Mouse (Mus musculus) lung, adult 18-20 months (tissue): ENCODE data around the gene Ncapd2.

Experiments
- DNase-seq, 2 experiments: peaks; one replicate each; pipeline ENCODE4 v3.0.0; 2022; ENCODE audit warnings: mixed read lengths in 2 of 2

The Ncapd2 gene

DNA sequence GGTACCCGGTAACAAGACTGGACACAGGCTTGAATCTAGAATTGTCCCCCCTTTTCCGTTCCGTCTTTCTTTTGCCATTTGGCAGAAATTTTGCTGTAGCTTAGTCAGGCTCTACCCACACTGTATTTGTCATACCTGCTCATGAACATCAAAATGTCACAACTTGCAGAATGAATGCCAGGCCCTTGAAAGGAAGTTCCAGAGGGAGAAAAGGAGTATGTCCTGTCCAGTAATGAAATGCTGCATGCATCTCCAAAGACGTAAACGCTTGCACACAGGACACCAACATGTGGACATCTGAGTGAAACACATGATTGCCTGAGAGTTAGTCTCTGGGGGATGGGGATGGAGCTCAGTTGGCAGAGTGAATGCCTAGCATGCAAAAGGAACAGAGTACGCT lies 22.2 kb upstream of the Ncapd2 start:
- DNase-seq = no peak

DNA sequence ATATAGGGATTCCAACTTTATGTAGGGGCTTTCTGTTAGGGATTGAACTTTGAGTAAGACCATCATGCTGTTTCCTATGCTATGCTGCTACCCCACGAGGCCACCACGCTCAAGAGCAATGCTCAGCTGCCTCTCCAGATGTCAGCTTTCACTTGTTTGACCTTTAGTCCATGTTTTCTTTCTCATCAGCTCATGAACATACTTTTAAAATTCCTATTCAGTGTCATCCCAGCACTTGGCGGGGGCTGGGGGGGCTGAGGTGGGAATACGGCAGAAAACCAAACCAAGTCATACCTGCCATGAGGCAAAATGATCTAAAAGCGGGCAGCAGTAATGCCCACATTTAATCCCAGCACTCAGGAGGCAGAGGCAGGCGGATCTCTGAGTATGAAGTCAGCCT lies 21.6 kb upstream of the Ncapd2 start:
- DNase-seq = no peak

DNA sequence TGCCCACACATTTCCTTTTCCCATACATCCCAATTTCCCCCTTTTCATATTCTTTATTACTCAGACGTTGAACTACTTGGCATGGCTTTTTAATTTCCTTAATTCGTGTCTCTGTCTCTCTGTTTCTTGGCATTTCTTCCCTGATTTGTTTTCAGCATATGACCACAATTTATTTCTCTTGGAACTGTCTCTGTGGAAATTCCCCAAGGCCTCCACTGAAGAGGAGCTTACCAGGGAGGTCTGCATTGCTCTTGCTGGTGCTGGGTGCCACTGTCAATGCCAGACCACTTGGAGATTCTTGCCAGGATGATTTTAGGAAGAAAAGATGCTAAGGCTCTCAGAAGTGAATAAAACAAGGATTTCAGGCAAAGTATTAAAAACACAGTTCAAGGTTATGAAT lies 21.1 kb upstream of the Ncapd2 start:
- DNase-seq = no peak

DNA sequence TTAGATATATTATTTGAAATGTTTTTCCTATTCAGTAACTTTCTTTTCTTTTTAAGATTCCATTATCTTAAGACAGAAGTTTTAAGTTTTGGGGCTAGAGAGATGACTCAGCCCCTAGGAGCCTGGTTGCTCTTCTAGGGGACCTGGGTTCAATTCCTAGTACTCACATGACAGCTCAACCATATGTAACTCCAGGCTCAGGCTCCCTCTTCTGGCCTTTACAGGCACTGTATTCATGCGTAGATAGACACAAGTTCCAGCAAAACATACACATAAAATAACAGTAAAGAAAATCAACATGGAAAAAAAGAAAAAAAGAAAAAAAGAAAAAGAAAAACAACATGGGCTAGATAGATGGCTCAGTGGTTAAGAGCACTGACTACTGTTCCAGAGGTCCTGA lies 18.9 kb upstream of the Ncapd2 start:
- DNase-seq = no peak

DNA sequence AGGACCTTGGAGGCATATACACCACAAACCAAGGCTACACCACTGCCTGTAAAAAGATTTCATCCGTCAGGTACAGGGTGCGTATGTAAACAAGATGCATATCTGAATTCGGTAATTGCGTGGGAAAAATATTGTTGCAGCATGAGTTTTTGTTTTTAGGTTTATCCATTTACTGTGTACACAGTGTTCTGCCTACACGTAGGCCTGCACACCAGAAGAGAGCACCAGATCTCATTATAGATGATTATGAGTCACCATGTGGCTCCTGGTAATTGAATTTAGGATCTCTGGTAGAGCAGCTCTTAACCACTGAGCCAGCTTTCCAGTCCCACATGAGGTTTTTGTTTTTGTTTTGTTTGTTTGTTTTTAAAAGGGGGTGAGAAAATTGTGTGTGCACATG lies 5.7 kb upstream of the Ncapd2 start:
- no peak for DNase-seq

DNA sequence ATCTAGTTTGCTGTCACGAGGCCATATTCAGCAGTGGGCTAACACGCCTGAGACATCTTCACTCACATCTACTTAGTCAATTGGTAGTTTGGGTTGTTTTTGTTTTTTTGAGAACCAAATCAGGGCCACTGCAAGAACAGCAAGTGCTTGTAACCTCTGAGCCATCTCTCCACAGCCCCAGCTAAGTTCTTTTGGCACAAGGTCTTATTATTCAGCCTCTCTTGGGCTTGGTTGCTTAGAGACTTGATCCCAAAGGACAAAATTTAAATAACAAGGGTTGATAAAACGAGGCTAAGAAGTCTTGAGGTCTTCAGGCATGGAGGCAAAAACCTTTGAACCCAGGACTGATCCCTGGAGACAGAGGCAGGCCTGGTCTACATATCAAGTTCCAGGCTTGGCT lies 4.8 kb upstream of the Ncapd2 start:
- no peak for DNase-seq

DNA sequence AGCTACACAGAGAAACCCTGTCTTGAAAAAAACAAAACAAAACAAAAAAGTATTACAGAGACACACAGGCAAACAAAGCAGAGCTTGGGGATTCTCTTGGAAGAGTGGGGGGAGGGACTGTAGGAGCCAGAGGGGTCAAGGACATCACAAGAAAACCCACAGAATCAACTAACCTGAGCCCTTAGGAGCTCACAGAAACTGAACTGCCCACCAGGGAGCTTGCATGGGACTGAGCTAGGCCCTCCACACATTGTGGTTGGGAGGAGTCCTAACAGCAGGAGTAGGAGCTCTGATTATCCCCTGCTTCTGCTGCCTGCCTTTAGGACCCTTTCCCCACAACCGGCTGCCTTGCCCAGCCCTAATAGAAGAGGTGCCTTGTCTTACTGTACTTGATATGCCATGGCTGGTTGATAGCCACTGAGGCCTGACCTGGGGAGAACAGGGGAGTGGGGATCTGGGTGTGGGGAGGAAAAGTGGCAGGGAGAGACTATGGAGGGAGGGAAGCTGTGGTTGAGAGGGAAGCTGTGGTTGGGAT lies 4.1 kb upstream of the Ncapd2 start:
- no peak for DNase-seq

DNA sequence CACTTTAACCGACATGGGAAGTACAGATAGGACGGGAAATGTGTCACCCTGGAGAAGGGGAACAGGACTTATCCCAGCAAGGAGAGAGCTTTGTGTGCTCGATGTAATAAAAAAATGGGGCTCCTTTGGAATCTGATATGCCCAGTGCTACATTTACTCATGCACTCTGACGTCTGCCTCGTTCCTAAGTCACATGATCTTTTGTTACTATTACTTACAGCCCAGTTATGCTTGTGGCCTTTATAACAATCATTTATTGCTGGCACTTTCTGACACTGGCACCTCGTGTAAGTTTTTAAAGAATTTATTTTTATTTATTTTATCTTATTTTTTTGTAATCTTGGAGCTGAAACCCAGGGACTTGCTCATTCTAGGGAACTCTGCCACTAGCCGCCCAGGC lies 1.9 kb upstream of the Ncapd2 start:
- no peak for DNase-seq

DNA sequence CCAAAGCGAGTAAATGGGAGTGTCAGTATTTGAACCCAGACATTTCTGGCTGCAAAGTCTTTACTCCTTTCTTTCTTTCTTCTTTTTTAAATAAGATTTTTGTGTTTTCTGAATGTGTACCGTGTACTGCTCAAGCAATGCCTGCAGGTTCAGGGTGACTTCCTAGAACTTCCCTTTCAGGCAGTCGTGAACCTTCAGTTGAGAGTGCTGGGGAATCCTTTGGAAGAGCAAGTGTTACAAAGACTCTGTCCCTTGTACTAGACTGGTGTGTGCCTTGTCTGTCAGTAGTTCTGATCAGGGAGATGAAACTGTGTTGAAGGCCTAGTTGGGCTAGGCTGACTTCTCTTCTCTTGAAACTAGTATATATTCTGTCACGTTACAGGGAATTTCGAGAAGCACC lies 1.3 kb upstream of the Ncapd2 start:
- no peak for DNase-seq

DNA sequence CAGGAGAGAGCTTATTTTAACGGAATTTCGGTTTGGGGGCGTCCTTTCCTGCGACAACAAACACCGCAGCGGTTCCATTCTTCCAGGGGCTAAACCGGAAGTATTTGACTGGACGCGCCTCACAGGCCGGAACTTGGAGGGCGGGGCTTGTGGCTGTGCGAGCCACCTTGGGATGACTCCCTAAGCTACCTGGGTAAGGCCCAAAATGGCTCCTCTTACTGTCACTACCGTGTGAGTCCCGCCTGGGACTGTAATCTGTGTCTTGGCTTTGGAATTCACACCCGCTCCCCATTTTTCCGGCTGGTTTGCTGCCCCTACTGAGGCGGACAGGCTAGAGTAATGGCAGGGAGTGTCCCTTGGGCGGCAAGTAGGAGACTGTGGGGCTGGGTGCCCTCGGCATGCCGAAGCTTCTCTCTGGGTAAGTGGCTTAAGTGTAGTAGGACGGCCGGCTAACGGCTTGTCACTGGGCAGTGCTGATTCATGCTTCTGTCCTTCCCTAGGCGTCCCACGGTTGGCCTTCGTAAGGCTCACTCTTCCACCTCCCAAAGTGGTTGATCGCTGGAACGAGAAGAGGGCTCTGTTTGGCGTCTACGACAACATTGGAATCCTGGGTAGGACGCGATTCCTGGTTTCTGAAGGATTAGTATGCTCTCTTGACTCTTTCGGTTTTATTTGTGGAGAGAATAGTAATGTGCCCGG lies 664 bp upstream of the Ncapd2 start:
- peak; percentile 92 to 95 for DNase-seq

DNA sequence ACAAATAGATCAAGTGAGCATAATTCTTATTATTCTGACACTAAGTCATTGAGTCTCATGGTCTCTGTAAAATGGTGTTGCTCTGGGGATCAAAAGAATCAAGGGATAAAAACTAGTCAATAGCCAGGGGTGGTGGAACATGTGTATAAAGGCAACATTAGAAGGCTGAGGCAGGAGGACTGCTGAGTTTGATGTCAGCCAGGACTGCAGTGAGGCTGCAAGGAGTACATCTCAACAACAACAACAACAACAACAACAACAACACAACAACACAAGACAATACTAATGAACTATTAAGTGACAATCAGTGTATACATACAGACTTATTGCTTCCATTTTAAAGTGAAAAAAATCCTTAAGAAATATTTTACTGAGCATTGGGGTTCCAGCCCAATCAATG lies 685 bp downstream of the Ncapd2 start:
- DNase-seq = no peak

DNA sequence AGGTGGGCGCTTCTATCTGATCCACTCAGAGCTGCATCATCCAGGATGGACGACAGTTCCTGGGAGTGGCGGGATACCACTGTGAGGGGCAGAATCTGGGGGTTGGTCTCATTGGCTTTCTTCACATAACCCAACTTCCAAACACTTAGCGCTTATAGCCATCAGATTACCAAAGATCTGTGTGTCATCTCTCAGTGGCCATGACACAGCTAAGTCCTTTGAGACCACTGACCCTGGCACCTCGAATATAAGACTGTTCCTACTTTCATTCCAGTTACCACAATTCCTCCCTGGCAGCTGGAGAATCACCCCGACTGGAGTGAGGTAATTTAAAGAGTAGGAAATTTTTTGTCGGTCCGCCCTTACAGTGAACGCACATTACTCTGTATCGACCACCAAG lies 5.3 kb downstream of the Ncapd2 start:
- no peak for DNase-seq

DNA sequence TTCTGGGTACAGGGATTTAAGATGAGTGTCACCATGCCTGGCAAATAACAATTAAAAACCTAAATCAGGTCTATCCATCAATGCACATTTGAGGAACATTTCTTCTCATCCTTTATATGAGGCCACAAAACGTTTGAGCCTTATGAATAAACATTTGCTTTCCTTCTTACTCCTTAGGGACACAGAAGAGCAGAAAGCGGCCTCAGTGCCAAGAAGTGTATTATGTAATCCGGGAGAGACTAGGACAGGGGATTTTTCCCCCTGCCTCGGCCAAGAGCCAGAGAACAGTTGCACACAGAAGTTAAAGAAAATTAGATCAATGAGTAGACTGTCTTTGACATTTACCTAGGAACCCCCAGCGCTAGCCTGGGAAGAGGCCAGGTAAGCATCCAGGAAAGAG lies 9.4 kb downstream of the Ncapd2 start:
- DNase-seq = no peak

DNA sequence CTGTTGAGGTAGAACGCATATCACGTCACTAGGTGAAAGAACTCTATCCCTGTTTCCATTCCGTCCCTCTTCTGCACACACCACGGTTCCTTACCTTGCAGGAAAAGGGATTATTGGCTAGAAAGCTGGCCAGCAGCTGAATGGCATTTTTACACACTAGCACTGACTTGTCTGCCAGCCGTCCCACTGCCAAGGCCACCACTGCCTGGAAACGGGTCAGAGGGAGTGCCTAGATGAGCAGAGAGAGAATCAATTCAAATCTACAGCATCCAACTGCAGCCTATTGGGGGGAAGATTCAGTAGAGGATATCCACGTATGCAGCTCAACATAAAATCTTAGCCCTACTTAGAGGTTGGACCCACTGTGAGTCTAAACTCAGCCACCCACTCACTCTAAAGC lies 11.9 kb downstream of the Ncapd2 start:
- DNase-seq = no peak

DNA sequence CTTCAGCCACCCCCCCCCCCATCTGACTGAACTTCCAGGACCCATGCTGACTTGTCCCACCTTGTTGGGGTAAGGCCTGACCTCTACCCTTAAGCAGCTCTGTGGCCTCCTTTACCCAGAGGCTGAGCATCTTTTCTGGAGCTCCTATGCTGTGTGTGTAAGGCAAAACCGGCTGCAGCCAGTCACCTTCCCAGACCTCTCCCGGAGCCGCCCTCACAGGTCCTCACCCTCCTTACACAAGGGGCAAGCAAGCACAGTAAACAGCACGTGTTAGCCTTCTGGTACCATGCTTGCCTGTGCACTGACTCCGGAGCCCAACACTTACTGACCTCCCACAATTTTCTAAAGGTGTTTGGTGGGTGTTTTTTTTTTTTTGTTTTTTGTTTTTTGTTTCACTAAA lies 16.0 kb downstream of the Ncapd2 start:
- DNase-seq = no peak

DNA sequence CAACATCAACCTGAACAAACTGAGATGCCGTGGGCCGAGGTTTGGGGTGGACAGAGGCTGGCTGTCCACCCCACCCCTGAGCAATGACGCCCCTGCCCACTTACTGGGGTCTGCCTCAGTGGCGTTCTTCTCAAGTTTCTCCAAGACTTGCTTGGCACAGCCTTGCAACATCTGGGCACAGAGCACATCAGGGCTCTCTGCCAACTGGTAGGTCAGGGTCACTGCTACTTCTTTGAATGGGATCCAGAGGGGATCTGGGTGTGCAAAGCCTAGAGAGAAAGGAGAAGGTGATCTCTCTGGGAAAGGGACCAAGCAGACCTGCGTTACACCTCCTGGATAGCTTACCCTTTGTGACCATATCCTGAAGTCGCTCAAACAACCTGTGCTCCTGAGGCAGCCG lies 18.2 kb downstream of the Ncapd2 start:
- DNase-seq = no peak

DNA sequence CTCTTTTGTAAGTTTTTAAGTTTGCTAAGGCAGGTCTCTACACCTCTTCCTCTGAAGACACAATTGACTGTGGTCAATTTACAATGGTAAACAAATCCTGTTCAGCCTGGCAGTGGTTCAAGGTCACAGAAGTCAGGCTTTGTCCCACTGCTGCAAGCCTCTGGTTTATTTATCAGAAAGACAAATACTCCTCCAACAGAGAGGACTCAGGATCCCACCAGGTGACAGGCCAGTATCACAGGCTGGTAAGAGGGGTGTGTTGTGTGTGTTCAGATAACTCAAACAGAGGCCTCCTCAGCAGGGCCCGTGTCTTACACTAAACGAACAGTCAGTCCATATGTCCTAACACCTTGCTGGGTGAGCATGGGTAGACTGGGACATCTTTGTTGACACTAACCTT lies 19.0 kb downstream of the Ncapd2 start:
- peak in 1 of 2 experiments; percentile 14 for DNase-seq

DNA sequence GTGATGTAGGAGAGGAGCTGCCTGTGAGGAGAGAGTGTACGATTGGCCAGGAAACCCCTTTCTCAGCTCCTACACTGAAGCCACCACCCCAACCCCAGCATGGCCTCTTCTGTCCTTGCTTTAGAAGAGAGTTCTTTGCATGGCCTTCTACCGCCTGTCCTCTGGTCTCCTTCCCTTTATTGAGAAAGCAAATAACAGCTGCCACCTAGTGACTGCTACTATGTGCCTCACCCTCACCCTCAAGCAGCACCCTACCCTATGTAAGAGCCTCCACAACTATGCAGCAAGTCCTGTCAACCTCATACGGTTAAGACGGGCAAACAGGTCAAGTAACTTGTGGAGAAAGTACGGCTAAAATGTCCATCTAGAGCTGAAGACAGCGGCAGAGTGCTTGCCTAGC lies 21.3 kb downstream of the Ncapd2 start:
- DNase-seq = peak in 1 of 2 experiments; percentile 28

DNA sequence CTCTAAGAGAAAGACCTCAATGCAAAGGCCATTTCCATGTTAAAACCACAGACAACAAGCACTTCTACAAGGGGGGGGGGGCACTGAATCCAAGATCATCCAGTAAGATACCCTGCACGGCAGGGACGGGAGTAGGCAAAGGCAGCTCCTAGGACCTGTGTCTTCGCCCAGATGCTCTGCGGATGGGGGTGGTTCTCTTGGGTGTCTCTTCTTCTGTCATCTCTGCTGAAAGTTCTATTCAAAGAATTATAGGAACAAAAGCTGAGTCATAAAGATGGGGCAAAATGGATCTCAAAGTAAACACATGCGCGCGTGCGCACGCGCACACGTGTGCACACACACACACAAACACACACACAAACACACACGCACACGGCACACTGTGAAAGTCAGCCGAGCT lies 23.4 kb downstream of the Ncapd2 start:
- no peak for DNase-seq

DNA sequence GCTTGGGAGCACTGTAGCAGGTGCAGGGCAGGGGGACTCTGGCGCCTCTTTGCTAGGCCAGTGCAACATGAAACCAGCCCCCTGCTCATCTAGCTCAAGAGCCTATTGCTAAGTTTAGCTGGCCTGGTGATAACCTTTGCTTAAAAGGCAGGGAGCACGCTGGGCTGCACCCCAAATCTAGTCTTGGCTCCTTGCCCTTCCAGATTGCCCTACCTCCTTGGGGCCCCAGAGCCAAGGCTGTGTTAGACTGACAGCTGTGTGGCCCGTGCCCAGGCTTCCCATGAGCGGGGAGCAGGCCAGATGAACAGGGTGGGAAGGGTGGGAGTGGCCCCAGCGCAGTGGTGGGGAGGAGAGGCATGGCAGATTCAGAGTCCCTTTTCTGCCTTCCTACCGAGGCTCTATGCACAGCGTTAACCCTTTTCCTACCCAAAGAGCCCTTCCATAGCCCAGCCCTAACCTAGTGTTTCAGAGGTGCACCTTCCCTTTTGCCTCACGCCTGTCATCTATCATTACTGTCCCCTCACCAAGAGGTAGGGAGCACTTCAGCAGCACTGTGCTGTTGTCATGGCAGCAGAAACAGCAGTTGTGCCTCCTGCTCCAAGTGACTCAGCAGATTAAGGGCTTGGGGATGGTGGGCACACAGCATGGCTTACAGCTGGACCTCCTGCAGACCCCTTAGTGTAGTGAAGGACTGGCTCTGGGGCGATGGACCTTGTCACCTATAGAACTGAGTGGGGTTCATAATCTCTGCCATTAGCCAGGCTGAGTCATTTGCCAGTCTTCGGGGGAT lies 24.4 kb downstream of the Ncapd2 start:
- peak; percentile 35 for DNase-seq

DNA sequence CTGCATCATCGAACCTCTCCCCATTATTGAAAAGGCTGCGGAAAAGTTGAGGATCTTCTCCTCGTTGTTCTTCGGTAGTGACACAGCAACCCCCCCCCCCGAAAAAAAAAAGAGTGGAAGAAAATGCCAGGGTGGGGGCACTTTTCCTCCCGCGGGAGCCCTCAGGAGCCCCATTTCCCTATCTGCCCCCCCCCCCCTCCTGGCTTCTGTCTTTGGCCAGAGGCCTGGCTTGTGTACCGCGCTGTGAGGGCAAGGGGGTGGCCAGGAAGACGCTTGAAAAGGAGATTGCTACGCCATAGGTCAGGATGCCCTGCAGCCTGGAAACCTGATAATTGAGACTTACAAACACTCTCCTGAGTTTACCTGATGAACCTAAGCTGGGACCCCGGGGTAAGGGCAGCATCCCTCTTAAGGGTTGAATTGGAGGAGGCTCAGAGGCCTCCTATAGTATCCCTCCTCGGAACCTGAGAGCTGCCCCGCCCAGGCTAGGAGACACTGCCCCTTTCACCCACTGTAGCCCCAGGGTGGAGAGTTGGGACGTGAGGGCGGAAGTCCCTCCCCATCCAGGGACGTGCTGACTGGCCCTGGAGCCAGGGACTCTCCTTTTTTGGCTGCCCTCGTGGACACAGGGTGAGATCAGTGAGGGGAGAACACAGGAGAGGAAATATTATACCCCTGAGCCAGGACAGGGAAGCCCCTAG lies 25.3 kb downstream of the Ncapd2 start, which contains the start of gene Gapdh:
Gene Gapdh (minus strand): TSS at position 417 of the 701 bp plus-strand sequence.
- peak; percentile 91 to 94 for DNase-seq

DNA sequence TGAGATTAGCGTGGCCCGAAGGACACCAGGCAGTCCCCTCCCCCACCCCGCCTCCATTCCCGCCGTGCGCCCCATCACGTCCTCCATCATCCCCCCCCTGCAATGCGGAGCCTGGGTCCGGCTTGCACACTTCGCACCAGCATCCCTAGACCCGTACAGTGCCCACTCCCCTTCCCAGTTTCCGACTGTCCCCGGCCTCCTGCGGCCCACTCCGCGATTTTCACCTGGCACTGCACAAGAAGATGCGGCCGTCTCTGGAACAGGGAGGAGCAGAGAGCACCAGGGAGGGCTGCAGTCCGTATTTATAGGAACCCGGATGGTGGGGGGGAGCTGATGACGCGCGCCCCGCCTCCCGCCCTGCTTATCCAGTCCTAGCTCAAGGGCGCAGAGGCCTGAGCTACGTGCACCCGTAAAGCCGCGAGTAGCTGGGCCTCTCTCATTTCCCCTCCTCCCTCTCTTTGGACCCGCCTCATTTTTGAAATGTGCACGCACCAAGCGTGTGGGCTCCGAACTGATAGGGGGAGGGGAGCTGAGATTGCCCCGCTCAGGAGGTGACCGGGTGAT lies 26.1 kb downstream of the Ncapd2 start:
- peak; percentile 98 for DNase-seq

DNA sequence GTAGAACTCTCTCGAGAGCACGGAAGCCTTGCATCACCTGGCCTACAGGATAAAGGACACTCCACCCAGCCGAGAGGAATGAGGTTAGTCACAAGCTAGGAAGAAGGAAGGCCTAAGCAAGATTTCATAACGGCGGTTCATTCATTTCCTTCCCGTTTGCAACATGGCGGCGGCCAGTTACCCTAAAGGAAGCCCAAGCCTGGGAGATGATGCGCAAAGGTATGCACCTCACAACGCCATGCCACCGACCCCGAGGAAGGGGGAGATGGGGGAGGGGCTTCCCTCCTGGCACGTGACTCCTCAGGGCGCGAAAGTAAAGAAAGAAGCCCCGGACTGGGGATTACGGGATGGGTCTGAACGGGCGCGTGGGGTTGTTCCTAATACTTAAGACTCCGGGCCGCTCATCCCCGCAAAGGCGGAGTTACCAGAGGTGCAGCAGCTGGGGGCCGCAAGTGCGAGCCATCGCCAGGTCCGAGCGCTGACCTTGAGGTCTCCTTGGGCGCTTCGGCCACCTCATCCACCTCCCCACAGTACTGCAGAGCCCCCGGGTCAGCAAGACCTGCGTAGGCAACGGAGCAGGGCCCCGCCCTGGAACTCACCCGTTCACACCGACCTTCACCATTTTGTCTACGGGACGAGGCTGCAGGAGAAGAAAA lies 26.7 kb downstream of the Ncapd2 start:
- DNase-seq = peak; percentile 74 to 77
